Mouse (Mus musculus) embryonic facial prominence, embryonic 13.5 days (tissue): ENCODE results near the gene Arfgef2. TPM values are rescaled to one million over a fixed set of nuclear protein-coding genes. Genes with fewer than 3 reads are reported as not detected.

ENCODE experiments used
- ATAC-seq: fragments of 200-750 bp; cut with Nextera tagmentation; 2 replicates; pipeline ENCODE4 v1.8.0; 2017; ENCODE audit warnings: low read depth; ENCODE audit not compliant: insufficient number of reproducible peaks, insufficient read depth, low FRiP score, low TSS enrichment
- H3K27ac ChIP-seq: fragments of 300-500 bp; sonication (generic); 2 replicates; pipeline ENCODE4 v1.5.1; 2015; ENCODE audit warnings: moderate library complexity, mild to moderate bottlenecking, inconsistent platforms
- H3K27me3 ChIP-seq: fragments of 300-500 bp; sonication (generic); 2 replicates; pipeline ENCODE4 v1.6.1; 2015; ENCODE audit warnings: mild to moderate bottlenecking, inconsistent platforms
- H3K36me3 ChIP-seq: fragments of 300-500 bp; sonication (generic); 2 replicates; pipeline ENCODE4 v1.6.1; 2015; ENCODE audit warnings: mild to moderate bottlenecking, inconsistent platforms
- H3K4me1 ChIP-seq: fragments of 300-500 bp; sonication (generic); 2 replicates; pipeline ENCODE4 v1.6.1; 2015; ENCODE audit warnings: inconsistent platforms
- H3K4me2 ChIP-seq: fragments of 300-500 bp; sonication (generic); 2 replicates; pipeline ENCODE4 v1.6.1; 2015; ENCODE audit warnings: moderate library complexity, mild to moderate bottlenecking, inconsistent platforms
- H3K4me3 ChIP-seq: fragments of 300-500 bp; sonication (generic); 2 replicates; pipeline ENCODE4 v1.5.1; 2015; ENCODE audit warnings: mild to moderate bottlenecking, inconsistent platforms
- H3K9ac ChIP-seq: fragments of 300-500 bp; sonication (generic); 2 replicates; pipeline ENCODE4 v1.6.1; 2015; ENCODE audit warnings: mild to moderate bottlenecking, inconsistent platforms
- H3K9me3 ChIP-seq: fragments of 300-500 bp; sonication (generic); 2 replicates; pipeline ENCODE4 v1.6.1; 2016; ENCODE audit warnings: inconsistent platforms
- WGBS: fragments of 180-500 bp; shearing (Covaris S2); methylation state at CpG from one replicate; pipeline ENCODE4 v1.1.7; 2015; ENCODE audit warnings: mixed read lengths; 5-methylcytosine and 5-hydroxymethylcytosine counted together
- polyA plus RNA-seq: library from polyadenylated mRNA; unstranded; fragments of >200 nt; fragmentation: Nextera tagmentation; extraction: Ambion mirVana; gene quantifications from 2 replicates; pipeline ENCODE4 v1.2.1, GENCODE M21; 2015

Gene Arfgef2
- polyA plus RNA-seq, 1 experiment from 2014 or later = 3.5 TPM

- Histone ChIP-seq H3K36me3 (peaks cover 3% of the 10 kb centered on the region; the same call in 1 of the 2 replicates), H3K9me3 (no peaks in the 10 kb centered on the region), H3K9ac (no peak overlapping the region), H3K4me1 (no peaks in the 10 kb centered on the region), H3K27ac (no peak overlapping the region), H3K4me2 (no peak overlapping the region), H3K4me3 (no peak overlapping the region), H3K27me3 (no peaks in the 10 kb centered on the region)
- 91% methylated on average over 12 of the region's 12 CpGs for WGBS
- no peak for ATAC-seq
Measured at GRCm38 (mm10) chr2:166828306-166828705, 22.9 kb downstream of the Arfgef2 start.

- Histone ChIP-seq H3K27me3 (no peaks in the 10 kb centered on the region), H3K4me3 (no peak overlapping the region), H3K4me1 (no peaks in the 10 kb centered on the region), H3K4me2 (no peak overlapping the region), H3K36me3 (peaks cover 12% of the 10 kb centered on the region; the same call in 1 of the 2 replicates), H3K9me3 (no peaks in the 10 kb centered on the region), H3K27ac (no peak overlapping the region), H3K9ac (no peak overlapping the region)
- WGBS = 82% methylated on average over 5 of the region's 5 CpGs
- ATAC-seq = no peak
Measured at GRCm38 (mm10) chr2:166830350-166830749, 25.0 kb downstream of the Arfgef2 start.

- H3K4me1 ChIP-seq = no peaks in the 10 kb centered on the region
- ATAC-seq = no peak
- no peak overlapping the region for H3K9ac ChIP-seq
- no peaks in the 10 kb centered on the region for H3K27me3 ChIP-seq
- peaks cover 34% of the 10 kb centered on the region for H3K36me3 ChIP-seq
- H3K4me2 ChIP-seq = no peak overlapping the region
- no peaks in the 10 kb centered on the region for H3K9me3 ChIP-seq
- no peak overlapping the region for H3K27ac ChIP-seq
- WGBS = 88% methylated on average over 2 of the region's 2 CpGs
- no peak overlapping the region for H3K4me3 ChIP-seq
Measured at GRCm38 (mm10) chr2:166834091-166834490, 28.7 kb downstream of the Arfgef2 start.

- no peak for ATAC-seq
- WGBS = 89% methylated on average over 4 of the region's 4 CpGs
- no peak overlapping the region for H3K9ac ChIP-seq
- peaks cover 34% of the 10 kb centered on the region for H3K36me3 ChIP-seq
- no peak overlapping the region for H3K4me3 ChIP-seq
- no peaks in the 10 kb centered on the region for H3K9me3 ChIP-seq
- H3K4me2 ChIP-seq = no peak overlapping the region
- H3K4me1 ChIP-seq = no peaks in the 10 kb centered on the region
- no peaks in the 10 kb centered on the region for H3K27me3 ChIP-seq
- H3K27ac ChIP-seq = no peak overlapping the region
Measured at GRCm38 (mm10) chr2:166834796-166835195, 29.4 kb downstream of the Arfgef2 start.

- no peak for ATAC-seq
- Histone ChIP-seq H3K4me1 (no peaks in the 10 kb centered on the region), H3K4me3 (no peak overlapping the region), H3K27me3 (no peaks in the 10 kb centered on the region), H3K9ac (no peak overlapping the region), H3K9me3 (no peaks in the 10 kb centered on the region), H3K27ac (no peak overlapping the region), H3K36me3 (peaks cover 34% of the 10 kb centered on the region), H3K4me2 (no peak overlapping the region)
- WGBS = 74% methylated on average over 5 of the region's 5 CpGs
Measured at GRCm38 (mm10) chr2:166835581-166835980, 30.2 kb downstream of the Arfgef2 start.

GRCm38 (mm10) chr2:166841813-166842212 lies 36.4 kb downstream of the Arfgef2 start:
- Histone ChIP-seq H3K36me3 (peaks cover 47% of the 10 kb centered on the region), H3K4me3 (no peak overlapping the region), H3K4me1 (peaks cover 7% of the 10 kb centered on the region; the same call in 1 of the 2 replicates), H3K9ac (no peak overlapping the region), H3K27ac (no peak overlapping the region), H3K9me3 (no peaks in the 10 kb centered on the region), H3K27me3 (no peaks in the 10 kb centered on the region), H3K4me2 (no peak overlapping the region)
- no peak for ATAC-seq
- WGBS = 89% methylated on average over 4 of the region's 4 CpGs

- Histone ChIP-seq H3K27me3 (no peaks in the 10 kb centered on the region), H3K36me3 (peaks cover 75% of the 10 kb centered on the region), H3K4me2 (no peak overlapping the region), H3K9me3 (no peaks in the 10 kb centered on the region; the same call in 1 of the 2 replicates), H3K27ac (no peak overlapping the region), H3K4me3 (no peak overlapping the region), H3K4me1 (no peaks in the 10 kb centered on the region), H3K9ac (no peak overlapping the region)
- WGBS = 84% methylated on average over 11 of the region's 11 CpGs
- no peak for ATAC-seq
Measured at GRCm38 (mm10) chr2:166850691-166851090, 45.3 kb downstream of the Arfgef2 start.

GRCm38 (mm10) chr2:166852270-166852669 lies 46.9 kb downstream of the Arfgef2 start:
- H3K4me3 ChIP-seq = no peak overlapping the region
- peaks cover 75% of the 10 kb centered on the region for H3K36me3 ChIP-seq
- ATAC-seq = no peak
- no peak overlapping the region for H3K9ac ChIP-seq
- no peak overlapping the region for H3K4me2 ChIP-seq
- no peaks in the 10 kb centered on the region for H3K27me3 ChIP-seq
- 89% methylated on average over 7 of the region's 7 CpGs for WGBS
- no peaks in the 10 kb centered on the region for H3K4me1 ChIP-seq
- H3K9me3 ChIP-seq = no peaks in the 10 kb centered on the region; the same call in 1 of the 2 replicates
- no peak overlapping the region for H3K27ac ChIP-seq

GRCm38 (mm10) chr2:166855771-166856170 lies 50.4 kb downstream of the Arfgef2 start:
- Histone ChIP-seq H3K36me3 (peaks cover 89% of the 10 kb centered on the region), H3K9me3 (no peaks in the 10 kb centered on the region; the same call in 1 of the 2 replicates), H3K4me3 (no peak overlapping the region), H3K27me3 (no peaks in the 10 kb centered on the region), H3K9ac (no peak overlapping the region), H3K4me1 (no peaks in the 10 kb centered on the region), H3K27ac (no peak overlapping the region), H3K4me2 (no peak overlapping the region)
- no peak for ATAC-seq
- WGBS = 93% methylated on average over 8 of the region's 8 CpGs

GRCm38 (mm10) chr2:166856366-166856765 lies 51.0 kb downstream of the Arfgef2 start:
- Histone ChIP-seq H3K9ac (no peak overlapping the region), H3K9me3 (no peaks in the 10 kb centered on the region; the same call in 1 of the 2 replicates), H3K4me1 (no peaks in the 10 kb centered on the region), H3K27ac (no peak overlapping the region), H3K36me3 (peaks cover 88% of the 10 kb centered on the region), H3K4me2 (no peak overlapping the region), H3K4me3 (no peak overlapping the region), H3K27me3 (no peaks in the 10 kb centered on the region)
- WGBS = 84% methylated on average over 6 of the region's 6 CpGs
- ATAC-seq = no peak

GRCm38 (mm10) chr2:166857118-166857517 lies 51.7 kb downstream of the Arfgef2 start:
- no peaks in the 10 kb centered on the region for H3K27me3 ChIP-seq
- no peak overlapping the region for H3K4me3 ChIP-seq
- ATAC-seq = no peak
- H3K36me3 ChIP-seq = peaks cover 88% of the 10 kb centered on the region
- H3K4me2 ChIP-seq = no peak overlapping the region
- 88% methylated on average over 2 of the region's 2 CpGs for WGBS
- no peaks in the 10 kb centered on the region for H3K4me1 ChIP-seq
- H3K27ac ChIP-seq = no peak overlapping the region
- no peaks in the 10 kb centered on the region; the same call in 1 of the 2 replicates for H3K9me3 ChIP-seq
- H3K9ac ChIP-seq = no peak overlapping the region

- Histone ChIP-seq H3K4me2 (no peak overlapping the region), H3K4me3 (no peak overlapping the region), H3K27ac (no peak overlapping the region), H3K36me3 (peaks cover 85% of the 10 kb centered on the region), H3K27me3 (no peaks in the 10 kb centered on the region), H3K4me1 (no peaks in the 10 kb centered on the region), H3K9ac (no peak overlapping the region), H3K9me3 (no peaks in the 10 kb centered on the region)
- 80% methylated on average over 7 of the region's 7 CpGs for WGBS
- no peak for ATAC-seq
Measured at GRCm38 (mm10) chr2:166859214-166859613, 53.8 kb downstream of the Arfgef2 start.
